Mouse (Mus musculus): ENCODE data around the gene Gucy2c. TPM values are rescaled to one million over a fixed set of nuclear protein-coding genes. Genes with fewer than 3 reads are reported as not detected.

Gucy2c gene
- polyA plus RNA-seq (2012; rRNA removed), result 0.22 and 0.31 TPM in 2 replicates

DNA sequence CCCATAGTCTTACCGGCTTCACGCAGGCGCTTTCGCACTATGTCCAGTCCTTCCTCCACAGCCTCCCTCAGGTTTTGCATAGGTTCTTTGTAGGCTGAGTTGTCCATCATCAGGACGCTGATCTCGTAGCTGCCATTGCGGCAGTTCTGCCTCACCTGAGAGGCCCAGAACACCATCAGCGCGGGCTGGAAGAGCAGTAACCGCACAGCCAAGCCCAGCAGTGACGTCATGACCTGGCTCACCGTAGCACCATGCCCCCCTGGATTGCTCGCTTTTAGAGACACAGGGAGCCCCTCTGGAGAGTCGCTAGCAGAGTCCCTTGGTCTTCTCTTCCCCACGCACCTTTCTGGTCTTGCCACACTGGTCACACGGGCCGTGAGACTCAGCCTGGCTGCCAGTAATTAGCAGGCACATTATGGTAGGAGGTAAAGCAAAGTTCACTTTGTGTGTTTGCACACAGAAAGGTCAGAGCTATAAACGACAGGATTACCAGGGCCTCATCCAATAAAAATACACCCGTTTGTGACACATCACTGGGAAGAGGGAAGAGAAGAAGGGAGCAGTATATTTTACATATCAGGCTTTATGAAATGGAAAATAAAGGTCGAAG lies at the start of gene Gucy2c:
Gene Gucy2c (minus strand): TSS at position 389 of the 610 bp plus-strand sequence.
- Histone ChIP-seq H3K4me1 (replicated peaks; ENCODE audit: control insufficient read depth, insufficient read depth, low read length) (no peaks in the 10 kb centered on the region), H3K36me3 (ENCODE audit: control insufficient read depth, insufficient read depth, low read length) (no peaks in the 10 kb centered on the region), H3K4me3 (ENCODE audit: control insufficient read depth, insufficient read depth, low read length) (no peak within 1 kb of the TSS), H3K27ac (ENCODE audit: control insufficient read depth, insufficient read depth, low read length) (no peak within 1 kb of the TSS), H3K27me3 (ENCODE audit: control insufficient read depth, insufficient read depth, low read length) (no peaks in the 10 kb centered on the region)
- TF ChIP-seq CTCF (IDR thresholded peaks at IDR 0.05; ENCODE audit: borderline replicate concordance, control insufficient read depth, extremely low read depth, insufficient read depth, low read length, poor library complexity) (no peak), POLR2A (IDR thresholded peaks at IDR 0.05; ENCODE audit: control insufficient read depth, extremely low read depth, insufficient read depth, low read length, poor library complexity) (no peak)
- DNase-seq, result no peak
- WGBS, result 88% methylated on average over 20 of the region's 20 CpGs

- peaks cover 16% of the 10 kb centered on the region for H3K36me3 ChIP-seq (ENCODE audit: control insufficient read depth, insufficient read depth, low read length)
- H3K4me3 ChIP-seq (ENCODE audit: control insufficient read depth, insufficient read depth, low read length), result no peak overlapping the region
- peaks cover 15% of the 10 kb centered on the region for H3K4me1 ChIP-seq (replicated peaks; ENCODE audit: control insufficient read depth, insufficient read depth, low read length)
- TF ChIP-seq CTCF (IDR thresholded peaks at IDR 0.05; ENCODE audit: borderline replicate concordance, control insufficient read depth, extremely low read depth, insufficient read depth, low read length, poor library complexity) (no peak), POLR2A (IDR thresholded peaks at IDR 0.05; ENCODE audit: control insufficient read depth, extremely low read depth, insufficient read depth, low read length, poor library complexity) (no peak)
- no peak for DNase-seq
- H3K27ac ChIP-seq (ENCODE audit: control insufficient read depth, insufficient read depth, low read length), result no peak overlapping the region
- WGBS, result 39% methylated on average over 4 of the region's 4 CpGs
- H3K27me3 ChIP-seq (ENCODE audit: control insufficient read depth, insufficient read depth, low read length), result no peaks in the 10 kb centered on the region
These were observed 47.1 kb upstream of the Gucy2c start for GRCm38 (mm10) chr6:136828681-136829080.

- peak; percentile 92 for DNase-seq
- under 1% methylated on average over 45 of the region's 45 CpGs for WGBS
- Histone ChIP-seq H3K27me3 (ENCODE audit: control insufficient read depth, insufficient read depth, low read length) (no peaks in the 10 kb centered on the region), H3K4me3 (ENCODE audit: control insufficient read depth, insufficient read depth, low read length) (peak within 1 kb of the TSS; percentile 80), H3K36me3 (ENCODE audit: control insufficient read depth, insufficient read depth, low read length) (peaks cover 17% of the 10 kb centered on the region), H3K27ac (ENCODE audit: control insufficient read depth, insufficient read depth, low read length) (no peak within 1 kb of the TSS), H3K4me1 (replicated peaks; ENCODE audit: control insufficient read depth, insufficient read depth, low read length) (peaks cover 15% of the 10 kb centered on the region)
- TF ChIP-seq POLR2A (IDR thresholded peaks at IDR 0.05; ENCODE audit: control insufficient read depth, extremely low read depth, insufficient read depth, low read length, poor library complexity), result peak; percentile 66; the same call in 1 of the 2 replicates
- no peak for TF ChIP-seq CTCF (IDR thresholded peaks at IDR 0.05; ENCODE audit: borderline replicate concordance, control insufficient read depth, extremely low read depth, insufficient read depth, low read length, poor library complexity)
These were observed 46.5 kb upstream of the Gucy2c start, which contains the start of gene Wbp11 for GRCm38 (mm10) chr6:136827881-136828561. Wbp11 (minus strand) TSS chr6:136828233.

- Histone ChIP-seq H3K4me3 (ENCODE audit: control insufficient read depth, insufficient read depth, low read length) (peak within 1 kb of the TSS; percentile 80), H3K36me3 (ENCODE audit: control insufficient read depth, insufficient read depth, low read length) (peaks cover 22% of the 10 kb centered on the region), H3K27ac (ENCODE audit: control insufficient read depth, insufficient read depth, low read length) (no peak within 1 kb of the TSS), H3K27me3 (ENCODE audit: control insufficient read depth, insufficient read depth, low read length) (no peaks in the 10 kb centered on the region), H3K4me1 (replicated peaks; ENCODE audit: control insufficient read depth, insufficient read depth, low read length) (peaks cover 14% of the 10 kb centered on the region)
- WGBS, result under 1% methylated on average over 34 of the region's 34 CpGs
- TF ChIP-seq CTCF (IDR thresholded peaks at IDR 0.05; ENCODE audit: borderline replicate concordance, control insufficient read depth, extremely low read depth, insufficient read depth, low read length, poor library complexity) (no peak), POLR2A (IDR thresholded peaks at IDR 0.05; ENCODE audit: control insufficient read depth, extremely low read depth, insufficient read depth, low read length, poor library complexity) (no peak)
- no peak for DNase-seq
These were observed 45.9 kb upstream of the Gucy2c start, which contains the start of gene BC049715 for GRCm38 (mm10) chr6:136827516-136827880. BC049715 (plus strand) TSS chr6:136827626.

GRCm38 (mm10) chr6:136827116-136827515 lies 45.6 kb upstream of the Gucy2c start:
- DNase-seq, result no peak
- Histone ChIP-seq H3K27ac (ENCODE audit: control insufficient read depth, insufficient read depth, low read length) (no peak overlapping the region), H3K27me3 (ENCODE audit: control insufficient read depth, insufficient read depth, low read length) (no peaks in the 10 kb centered on the region), H3K36me3 (ENCODE audit: control insufficient read depth, insufficient read depth, low read length) (peaks cover 26% of the 10 kb centered on the region), H3K4me1 (replicated peaks; ENCODE audit: control insufficient read depth, insufficient read depth, low read length) (peaks cover 11% of the 10 kb centered on the region), H3K4me3 (ENCODE audit: control insufficient read depth, insufficient read depth, low read length) (peak overlapping the region; percentile 80)
- TF ChIP-seq POLR2A (IDR thresholded peaks at IDR 0.05; ENCODE audit: control insufficient read depth, extremely low read depth, insufficient read depth, low read length, poor library complexity) (no peak), CTCF (IDR thresholded peaks at IDR 0.05; ENCODE audit: borderline replicate concordance, control insufficient read depth, extremely low read depth, insufficient read depth, low read length, poor library complexity) (no peak)
- 6% methylated on average over 7 of the region's 7 CpGs for WGBS

DNA sequence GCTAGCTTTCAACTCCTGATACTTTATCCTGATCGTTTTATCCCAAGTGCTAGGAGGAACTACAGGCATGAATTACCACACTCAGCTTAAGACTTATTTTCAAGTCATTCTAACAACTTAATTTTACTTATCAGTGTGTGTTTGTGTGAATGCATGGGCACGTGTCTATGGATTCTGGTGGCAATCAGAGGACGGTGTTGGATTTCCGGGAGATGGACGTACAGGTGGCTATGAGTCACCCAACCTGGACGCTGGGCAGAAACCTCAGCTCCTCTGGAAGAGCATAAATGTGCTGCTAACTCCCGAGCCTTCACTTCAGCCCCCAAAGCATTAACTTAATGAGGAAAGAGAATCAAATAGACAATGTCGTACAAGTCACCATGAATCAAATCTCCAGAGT lies 43.4 kb upstream of the Gucy2c start:
- no peaks in the 10 kb centered on the region for H3K27me3 ChIP-seq (ENCODE audit: control insufficient read depth, insufficient read depth, low read length)
- no peak overlapping the region for H3K4me3 ChIP-seq (ENCODE audit: control insufficient read depth, insufficient read depth, low read length)
- TF ChIP-seq CTCF (IDR thresholded peaks at IDR 0.05; ENCODE audit: borderline replicate concordance, control insufficient read depth, extremely low read depth, insufficient read depth, low read length, poor library complexity) (no peak), POLR2A (IDR thresholded peaks at IDR 0.05; ENCODE audit: control insufficient read depth, extremely low read depth, insufficient read depth, low read length, poor library complexity) (no peak)
- peaks cover 48% of the 10 kb centered on the region for H3K36me3 ChIP-seq (ENCODE audit: control insufficient read depth, insufficient read depth, low read length)
- DNase-seq, result no peak
- no peaks in the 10 kb centered on the region for H3K4me1 ChIP-seq (replicated peaks; ENCODE audit: control insufficient read depth, insufficient read depth, low read length)
- 97% methylated on average over 8 of the region's 8 CpGs for WGBS
- no peak overlapping the region for H3K27ac ChIP-seq (ENCODE audit: control insufficient read depth, insufficient read depth, low read length)
